Mouse (Mus musculus) megakaryocyte, embryonic 14.5 days (primary cell): ENCODE results near the gene Aaed1.

Experiments used
- FLI1 ChIP-seq: IDR thresholded peaks from 2 replicates; pipeline ENCODE4 v1.6.1; 2012; ENCODE audit warnings: low read length, inconsistent platforms, mixed read lengths
- GATA1 ChIP-seq: IDR thresholded peaks from 3 replicates; pipeline ENCODE4 v1.6.1; 2012; ENCODE audit warnings: mixed read lengths, low read length, inconsistent platforms, borderline replicate concordance

GRCm38 (mm10) chr13:64252147-64252546 lies 60.4 kb downstream of the Aaed1 start:
- TF ChIP-seq GATA1: no peak
- TF ChIP-seq FLI1: no peak
